Mouse (Mus musculus): ENCODE measurements around the gene Acacb.
A peak's percentile ranks its signal among the peaks of the same experiment; 100 is the strongest.

Gene Acacb

DNA sequence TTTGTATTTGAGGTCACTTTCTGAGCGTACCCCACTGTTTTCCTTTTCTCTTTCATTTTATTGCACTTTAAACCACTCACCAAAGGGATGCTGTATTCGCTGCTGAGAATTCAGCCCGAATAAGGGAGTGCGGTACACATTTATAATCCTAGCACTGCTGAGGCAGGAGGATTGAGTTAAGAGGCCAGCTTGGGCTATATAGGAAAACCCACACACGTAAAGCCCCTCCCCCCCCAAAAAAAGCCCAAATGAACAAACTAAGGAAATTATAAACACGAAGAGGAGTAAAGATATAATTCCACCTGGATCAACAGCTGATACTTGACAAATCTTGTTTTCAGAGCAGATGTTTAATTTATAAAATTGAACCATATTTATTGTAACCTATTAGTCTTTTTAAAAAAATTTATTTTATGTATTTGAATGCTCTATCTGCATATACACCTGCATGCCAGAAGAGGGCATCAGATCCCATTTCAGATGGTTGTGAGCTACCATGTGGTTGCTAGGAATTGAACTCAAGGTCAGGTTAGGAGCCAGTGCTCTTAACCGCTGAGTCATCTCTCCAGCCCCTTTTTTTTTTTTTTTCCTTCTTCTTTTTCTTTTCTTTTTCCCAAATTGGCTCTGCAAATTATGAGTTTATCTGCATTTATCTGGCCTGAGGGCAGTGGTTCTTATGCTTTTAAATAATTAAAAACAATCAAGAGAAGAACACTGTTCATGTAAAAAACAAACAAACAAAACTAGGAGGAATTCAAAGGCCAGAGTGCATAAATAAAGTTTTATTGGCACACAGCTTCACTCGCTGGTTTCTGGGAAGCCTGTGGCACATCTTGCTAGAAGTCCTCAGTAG is 30.4 kb downstream of the Acacb start:
- DNase-seq: no peak

DNA sequence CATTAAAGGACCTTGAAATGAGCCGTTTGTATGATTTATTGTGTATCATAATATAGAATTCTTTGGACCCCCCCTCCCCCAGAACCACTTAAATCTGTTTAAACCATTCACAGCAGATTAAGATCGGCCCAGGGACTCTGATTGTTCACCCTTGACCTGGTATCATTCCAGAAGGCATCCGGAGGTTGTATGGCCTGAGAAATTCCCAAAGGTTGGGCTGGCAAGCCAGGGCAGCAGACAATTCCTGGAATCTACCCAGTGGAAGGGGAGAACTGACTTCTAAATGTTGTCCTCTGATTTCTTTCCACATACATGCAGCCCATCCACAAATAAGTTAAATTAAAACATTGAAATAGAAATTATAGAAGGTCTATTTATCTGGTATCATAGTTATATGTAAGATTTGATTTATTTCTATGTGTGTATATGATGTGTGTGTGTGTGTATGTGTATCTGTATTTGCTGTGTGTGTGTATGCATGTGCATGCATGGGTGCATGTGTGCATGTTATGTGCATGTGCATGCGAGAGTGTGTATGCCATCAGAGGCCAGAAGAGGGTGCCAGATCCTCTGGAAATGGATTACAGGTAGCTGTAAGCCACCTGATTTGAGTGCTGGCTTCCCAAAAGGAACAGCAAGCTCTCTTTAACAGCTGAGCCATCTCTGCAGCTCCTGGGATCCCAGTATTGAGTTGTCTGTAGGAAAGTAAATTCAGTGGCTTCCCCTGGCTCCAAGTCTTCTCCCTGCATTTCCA is 31.8 kb downstream of the Acacb start:
- no peak for DNase-seq

DNA sequence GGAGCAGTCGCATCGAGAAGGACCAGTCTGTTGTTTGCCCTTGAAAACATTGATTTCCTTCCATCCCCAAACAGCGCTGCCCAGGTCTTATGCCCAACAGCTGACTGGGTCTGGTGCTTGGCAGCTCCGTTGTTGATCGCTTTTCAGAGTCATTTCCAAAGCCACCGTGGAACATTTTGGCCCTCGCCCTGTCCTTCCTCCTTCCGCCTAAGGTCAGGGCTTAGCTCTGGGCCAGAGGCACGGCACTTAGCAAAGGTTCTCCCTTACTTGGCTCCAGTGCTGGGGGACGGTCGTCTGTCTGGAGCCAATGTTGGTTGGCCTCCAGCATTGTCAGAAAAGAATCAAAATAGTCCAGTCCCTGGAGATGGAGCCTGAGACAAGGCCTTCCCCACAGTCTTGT is 33.2 kb downstream of the Acacb start:
- no peak for DNase-seq

DNA sequence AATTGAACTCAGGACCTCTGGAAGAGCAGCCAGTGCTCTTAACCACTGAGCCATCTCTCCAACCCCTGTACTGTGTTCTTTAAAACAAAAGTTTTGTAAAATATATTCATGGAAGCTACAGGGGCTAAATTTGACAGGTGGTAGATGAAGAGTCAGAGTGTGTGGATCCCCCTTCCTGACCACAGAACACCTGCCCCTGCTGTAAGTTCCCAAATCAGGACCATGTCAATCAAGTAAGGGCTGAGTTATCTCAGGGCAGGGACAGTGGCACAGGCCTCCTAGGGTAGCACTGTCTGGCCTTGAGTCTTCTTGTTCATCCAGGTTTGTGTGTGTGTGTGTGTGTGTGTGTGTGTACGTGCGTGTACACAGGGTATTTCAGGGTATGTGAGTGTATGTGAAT is 37.2 kb downstream of the Acacb start:
- no peak for DNase-seq

DNA sequence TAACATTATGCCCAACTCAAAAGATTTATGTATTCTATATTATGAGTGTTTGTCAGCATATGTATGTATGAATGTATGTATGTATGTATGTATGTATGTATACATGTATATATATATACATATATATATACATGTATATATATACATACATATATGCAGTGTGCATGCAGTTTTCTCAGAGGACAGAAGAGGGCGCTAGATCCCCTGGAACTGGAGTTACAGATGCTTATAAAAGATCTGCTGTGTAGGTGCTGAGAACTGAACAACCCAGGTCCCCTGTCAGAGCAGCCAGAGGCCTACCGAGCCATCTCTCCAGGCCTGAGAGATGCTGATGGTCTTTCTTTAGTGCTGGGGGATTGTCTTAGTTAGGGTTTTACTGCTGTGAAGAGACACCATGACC is 40.8 kb downstream of the Acacb start:
- DNase-seq: no peak

DNA sequence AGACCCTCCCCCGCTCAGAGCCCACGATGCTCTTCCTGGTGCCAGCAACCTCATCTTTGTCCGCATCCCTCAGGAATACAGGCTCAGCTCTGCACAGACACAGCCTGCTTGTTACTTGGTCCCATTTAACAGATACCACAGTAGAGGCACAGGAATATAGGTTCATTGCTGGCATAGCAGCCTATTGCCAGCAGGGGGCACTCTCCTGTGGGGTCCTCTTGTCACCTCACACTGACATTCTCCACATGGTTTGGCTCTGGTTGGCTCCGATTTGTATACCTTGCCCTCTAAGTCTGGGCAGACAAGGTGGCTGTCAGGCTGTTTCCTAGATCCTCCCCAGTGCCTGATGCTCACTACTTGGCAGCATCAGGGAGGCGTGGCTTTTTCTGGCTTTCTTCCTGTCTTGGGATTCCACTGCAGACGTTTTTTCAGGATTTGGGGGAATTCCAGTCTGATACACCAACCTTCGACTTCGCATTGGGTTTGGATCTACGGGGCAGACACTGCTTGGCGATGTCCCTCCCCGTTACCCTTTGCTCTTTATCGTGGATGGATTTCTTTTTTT is 42.6 kb downstream of the Acacb start:
- DNase-seq: no peak

DNA sequence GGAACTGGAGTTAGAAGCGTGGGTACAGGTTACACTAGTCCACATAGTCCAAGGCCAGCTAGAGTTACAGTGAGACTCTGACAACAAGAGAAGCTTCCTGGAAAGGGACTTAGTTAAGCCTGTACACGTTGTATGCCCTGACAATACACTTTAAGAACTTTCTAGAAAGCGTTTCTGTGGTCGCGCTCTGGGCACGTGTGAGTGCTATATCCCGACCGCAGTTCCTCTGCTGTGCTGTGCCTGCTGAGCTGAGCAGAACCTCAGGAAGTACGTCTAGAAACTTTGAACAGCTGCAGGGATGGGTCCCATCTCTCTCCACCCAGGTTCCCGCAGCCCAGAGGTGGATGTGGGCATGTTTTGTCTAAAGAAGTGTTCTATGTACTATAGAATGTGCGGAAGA is 47.8 kb downstream of the Acacb start:
- DNase-seq: peak; percentile 49

DNA sequence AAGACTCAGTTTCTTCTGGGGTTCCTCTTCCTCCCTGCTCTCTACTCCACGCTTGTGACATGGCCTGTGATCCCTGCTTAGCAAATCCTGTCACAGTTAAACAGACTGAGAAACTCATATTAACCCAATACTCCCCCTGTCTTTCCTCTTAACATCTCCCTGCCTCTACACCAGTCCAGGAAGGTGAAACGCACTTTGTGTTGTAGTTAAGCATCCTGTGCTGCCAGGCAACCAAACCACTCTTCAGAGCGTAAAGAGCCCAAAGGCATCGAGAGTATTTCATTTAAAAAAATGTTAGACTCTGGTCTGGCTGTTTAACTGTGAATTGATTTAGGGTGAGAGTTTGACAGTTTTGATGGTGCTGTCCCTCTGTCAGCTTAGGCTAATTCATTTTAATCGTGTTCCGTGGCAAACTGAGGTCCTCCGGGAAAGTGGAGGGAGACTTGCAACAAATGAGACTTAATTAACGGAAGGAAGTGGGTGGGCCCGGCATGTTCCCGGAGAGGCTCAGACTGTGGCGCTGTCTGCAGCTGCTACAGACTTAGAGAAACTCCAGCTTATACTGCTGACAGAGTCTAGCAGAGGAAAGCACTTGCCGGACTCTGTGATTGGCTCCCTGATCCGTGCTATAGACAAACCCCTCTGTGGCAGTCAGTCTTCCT is 52.9 kb downstream of the Acacb start:
- peak; percentile 61 for DNase-seq

DNA sequence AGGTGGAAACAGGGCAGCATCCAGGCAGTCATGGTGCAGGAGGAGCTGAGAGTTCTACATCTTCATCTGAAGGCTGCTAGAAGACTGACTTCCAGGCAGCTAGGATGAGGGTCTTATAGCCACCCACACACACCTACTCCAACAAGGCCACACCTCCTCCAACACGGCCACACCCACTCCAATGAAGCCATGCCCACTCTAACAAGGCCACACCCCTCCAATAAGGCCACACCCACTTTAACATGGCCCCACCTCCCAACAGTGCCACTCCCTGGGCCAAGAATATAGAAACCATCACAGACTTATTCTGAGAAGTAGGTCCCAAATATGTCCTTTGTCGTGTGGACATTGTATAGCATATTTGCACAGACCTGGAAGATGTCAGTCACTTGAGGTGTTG is 59.8 kb downstream of the Acacb start:
- DNase-seq: no peak

DNA sequence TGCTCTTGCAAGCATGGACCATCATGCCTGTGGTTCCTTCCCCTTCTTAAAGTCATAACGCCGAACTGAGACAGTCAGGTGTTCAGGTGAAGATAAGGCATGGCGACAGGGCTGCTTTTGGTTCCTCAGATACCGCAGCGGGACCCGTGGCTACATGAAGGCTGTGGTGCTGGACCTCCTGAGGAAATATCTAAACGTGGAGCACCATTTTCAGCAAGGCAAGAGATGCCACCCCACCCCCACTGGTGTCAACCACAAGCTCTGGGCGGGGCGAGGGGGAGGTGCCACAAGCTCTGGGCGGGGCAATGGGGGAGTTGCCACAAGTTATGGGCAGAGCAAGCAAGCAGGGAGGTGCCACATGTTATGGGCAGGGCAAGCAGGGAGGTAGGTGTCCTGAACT is 66.8 kb downstream of the Acacb start:
- DNase-seq: peak; percentile 64

DNA sequence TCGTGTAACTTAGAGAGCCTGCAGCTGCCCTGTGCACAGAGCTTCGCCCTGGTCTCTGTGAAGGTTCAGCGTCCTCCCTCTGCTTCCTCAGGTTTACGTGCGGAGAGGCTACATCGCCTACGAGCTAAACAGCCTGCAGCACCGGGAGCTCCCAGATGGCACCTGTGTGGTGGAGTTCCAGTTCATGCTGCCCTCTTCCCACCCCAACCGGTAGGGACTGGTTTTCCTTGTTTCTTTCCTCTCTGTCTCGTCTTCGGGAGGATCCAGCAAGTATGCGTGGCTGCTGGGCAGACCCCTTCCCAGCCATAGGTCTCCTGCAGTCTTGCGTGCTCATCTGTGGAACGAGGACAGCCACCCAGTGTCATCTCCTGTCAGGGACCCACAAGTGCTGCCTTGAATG is 72.4 kb downstream of the Acacb start:
- DNase-seq: no peak

DNA sequence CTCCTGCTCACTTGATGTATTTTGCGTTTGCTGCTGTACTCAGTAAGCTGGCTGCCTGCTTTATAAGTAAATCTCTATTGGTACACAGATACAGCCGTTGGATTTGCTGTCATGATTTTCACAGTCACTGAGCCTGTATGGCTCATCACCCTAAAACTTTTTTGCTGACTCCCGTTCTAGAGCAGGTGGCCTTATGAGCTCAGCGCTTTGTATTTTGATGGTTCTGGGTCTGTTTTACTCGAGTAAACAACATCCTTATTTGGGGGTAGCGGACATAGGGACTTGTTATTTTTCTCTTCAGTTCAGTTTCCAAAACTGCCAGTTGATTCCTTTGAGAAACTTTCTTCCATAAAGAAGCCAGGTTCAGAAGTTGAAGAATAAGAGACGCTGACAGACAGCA is 79.7 kb downstream of the Acacb start:
- DNase-seq: no peak

DNA sequence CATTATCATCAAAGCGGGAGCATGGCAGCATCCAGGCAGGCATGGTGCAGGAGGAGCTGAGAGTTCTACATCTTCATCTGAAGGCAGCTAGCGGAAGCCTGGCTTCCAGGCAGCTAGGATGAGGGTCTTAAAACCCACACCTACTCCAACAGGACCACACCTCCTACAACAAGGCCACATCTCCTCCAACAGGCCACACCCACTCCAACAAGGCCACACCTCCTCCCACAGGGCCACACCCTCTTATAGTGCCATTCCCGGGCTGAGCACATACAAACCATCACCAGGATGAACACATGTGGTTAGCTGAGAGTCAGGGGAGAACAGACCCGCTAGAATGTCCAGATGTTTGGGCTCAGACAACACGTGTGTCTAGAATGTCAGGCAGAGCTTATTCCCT is 82.6 kb downstream of the Acacb start:
- no peak for DNase-seq

DNA sequence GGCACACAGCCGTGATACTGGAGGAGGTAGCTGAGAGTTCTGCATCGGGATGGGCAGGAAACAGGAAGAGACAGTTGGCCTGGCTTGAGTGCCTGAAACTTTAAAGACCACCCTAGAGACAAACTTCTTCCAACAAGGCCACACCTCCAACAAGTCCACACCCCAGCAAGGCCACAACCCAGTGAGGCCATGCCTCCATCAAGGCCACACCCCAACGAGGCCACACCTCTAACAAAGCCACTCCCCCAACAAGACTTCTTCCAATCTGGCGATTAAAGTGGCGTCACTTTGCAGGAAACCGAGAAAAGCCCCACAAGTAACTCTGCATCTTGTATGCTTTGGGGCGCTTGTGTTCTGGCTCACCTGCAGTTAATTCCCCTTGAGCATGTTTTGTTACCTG is 92.6 kb downstream of the Acacb start:
- DNase-seq: no peak

DNA sequence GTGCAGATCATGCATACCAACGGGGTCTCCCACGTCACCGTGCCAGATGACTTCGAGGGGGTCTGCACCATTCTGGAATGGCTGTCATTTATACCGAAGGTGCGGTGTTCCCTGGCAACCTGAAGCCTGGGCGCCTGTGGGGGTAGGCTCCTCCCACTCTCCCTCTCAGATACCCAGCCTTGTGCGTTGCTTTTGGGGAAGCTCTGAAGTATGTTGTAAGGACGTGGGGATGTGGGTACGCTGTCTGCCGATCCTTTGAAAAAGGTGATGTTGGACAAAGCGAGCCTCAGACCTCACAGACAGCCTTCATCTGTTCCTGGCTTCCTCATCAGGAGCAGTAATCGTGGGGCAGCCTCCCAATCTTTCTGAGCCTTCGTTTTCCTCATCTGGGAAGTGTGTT is 93.4 kb downstream of the Acacb start:
- DNase-seq: no peak

DNA sequence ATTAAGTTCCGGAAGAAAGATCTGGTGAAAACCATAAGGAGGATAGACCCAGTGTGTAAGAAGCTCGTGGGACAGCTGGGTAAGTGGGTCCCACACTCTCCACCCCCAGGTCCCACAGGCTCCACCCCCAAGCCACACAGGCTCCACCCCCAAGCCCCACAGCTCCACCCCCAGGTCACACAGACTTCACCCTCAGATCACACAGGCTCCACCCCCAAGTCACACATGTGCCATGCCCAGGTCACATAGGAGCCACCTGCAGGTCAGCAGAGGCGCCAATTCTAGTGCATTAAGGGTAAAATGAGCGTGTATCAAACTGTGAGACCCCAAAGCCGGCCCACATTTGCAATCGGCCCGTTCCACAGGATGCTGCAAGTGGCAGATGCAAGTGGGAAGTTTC is 100.1 kb downstream of the Acacb start:
- no peak for DNase-seq

DNA sequence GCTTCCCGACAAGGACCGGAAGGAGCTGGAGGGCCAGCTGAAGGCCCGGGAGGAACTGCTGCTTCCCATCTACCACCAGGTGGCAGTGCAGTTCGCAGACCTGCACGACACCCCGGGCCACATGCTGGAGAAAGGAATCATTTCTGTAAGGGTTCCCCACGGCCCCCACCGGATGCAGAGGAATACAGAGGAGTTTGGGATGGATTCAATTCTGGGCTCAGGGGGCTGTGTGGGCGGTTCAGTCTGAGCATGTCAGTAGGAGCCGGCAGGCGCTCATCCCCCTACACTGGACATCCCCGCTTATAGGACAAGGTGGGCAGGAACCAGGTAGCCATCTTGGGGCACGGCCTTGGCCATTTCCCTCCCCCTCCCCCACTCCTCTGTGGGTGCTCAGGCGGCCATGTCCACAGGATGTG is 101.8 kb downstream of the Acacb start:
- peak; percentile 73 for DNase-seq

DNA sequence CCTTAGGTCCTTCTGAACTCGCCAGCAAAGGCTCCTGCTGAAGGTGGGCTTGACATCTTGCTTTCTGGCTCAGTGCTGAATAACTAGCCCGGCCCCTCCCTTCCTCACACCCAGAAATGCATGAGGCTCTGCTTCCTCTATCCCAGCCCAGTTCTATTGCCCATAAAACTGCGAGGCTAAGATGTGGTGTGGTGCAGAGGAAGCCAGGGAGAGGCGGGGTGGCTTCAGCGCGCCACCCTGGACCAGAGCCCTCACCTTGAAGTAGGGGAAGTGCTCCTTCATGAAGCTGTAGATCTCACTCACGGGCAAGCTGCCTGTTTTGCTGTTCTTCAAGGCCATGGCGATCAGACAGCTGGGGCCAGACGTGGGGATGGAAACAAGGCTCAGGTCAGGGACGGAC is 113.2 kb downstream of the Acacb start:
- DNase-seq: no peak

DNA sequence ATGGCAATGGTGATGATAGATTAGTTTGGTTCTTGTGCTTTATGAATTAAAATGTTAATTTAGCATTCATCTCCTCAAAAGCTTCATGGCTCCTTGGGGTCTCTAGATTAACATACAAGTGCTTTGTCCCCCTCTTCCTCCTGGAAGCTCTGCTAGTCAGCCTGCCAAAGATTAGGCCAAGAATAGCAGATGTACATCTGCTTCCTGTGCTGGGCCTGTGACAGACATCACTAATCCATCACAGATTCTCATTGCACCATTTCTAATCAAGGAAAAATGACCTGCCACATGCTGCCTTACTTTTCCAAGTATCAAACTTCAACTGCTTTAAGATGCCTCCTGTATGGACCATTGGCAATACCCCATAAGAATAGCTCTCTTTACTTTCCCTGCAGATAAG is 115.2 kb downstream of the Acacb start:
- DNase-seq: no peak

DNA sequence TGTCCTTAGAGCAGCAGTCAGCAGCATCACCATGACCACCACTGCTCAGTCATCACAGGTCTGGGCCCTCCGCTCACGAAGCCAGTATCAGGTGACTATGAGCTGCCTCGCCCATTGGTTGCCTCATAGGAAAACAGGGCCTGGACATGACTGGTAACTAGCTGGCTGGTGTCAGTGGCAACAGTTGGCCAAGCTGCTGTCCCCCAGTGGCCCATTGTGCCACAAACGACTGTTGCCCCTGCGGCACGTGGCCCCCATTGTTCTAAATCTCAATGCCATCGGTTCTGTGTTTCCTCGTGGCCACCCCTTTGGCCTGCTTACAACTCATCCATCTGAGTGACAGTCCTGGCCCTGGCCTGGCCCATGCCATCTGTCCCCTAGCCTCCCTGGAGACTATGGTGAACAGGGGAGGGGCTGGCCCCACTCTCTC is 117.7 kb downstream of the Acacb start:
- DNase-seq: no peak

DNA sequence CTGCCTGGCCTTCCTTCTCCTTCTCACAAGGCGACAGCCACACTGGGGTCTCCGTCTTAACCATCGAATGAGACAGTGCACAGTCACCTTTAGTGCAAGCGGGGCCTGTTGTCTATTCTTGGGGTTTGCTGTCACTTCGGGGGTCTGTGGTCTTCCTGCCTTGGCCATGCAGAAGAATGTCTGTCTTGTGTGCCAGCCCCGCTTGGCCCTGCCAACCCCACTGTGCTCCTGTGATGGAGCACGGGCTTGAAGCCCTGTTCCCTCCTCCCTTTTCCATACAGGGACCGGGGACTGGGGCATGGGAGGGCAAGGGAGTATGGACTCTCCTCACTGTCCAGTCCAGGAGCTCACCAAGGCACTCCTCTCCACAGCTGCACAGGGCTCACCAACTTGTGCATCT is 118.5 kb downstream of the Acacb start:
- no peak for DNase-seq

DNA sequence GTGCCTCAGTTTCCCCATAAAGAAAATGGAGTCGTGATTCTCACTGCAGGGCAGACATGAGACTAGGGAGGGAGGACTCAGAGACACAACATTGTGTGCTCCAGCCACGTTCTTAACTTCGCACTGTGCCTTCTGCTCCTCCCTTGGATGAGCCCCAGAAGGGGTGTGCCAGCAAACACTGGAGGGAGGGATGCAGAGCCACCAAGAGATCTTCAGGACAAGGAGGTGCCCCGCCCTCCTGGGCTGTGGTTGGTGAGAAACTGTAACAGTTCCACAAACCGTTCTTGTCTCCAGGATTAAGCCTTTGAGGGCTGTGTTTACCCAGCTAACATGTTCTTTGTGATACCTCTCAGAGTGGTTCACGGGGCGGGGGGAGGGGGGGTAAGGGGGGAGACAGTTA is 122.3 kb downstream of the Acacb start:
- DNase-seq: no peak

DNA sequence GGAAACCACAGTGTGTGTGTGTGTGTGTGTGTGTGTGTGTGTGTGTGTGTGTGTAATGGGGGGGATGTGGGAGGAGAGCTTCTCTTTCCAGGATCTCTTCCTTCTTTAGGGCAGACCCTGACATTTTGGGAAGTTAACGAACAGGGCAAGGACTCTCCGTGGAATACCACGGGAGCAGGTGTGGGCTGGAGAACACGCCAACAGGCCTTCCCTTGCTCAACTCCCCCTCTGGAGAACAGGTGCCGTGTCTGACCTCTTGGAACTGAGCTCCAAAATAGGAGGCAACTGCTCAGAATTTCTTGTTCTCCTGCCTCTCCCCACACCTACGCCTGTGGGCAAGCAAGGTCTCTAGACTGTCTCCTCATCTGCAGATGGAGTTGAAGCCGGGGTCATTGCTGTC is 123.2 kb downstream of the Acacb start:
- no peak for DNase-seq

DNA sequence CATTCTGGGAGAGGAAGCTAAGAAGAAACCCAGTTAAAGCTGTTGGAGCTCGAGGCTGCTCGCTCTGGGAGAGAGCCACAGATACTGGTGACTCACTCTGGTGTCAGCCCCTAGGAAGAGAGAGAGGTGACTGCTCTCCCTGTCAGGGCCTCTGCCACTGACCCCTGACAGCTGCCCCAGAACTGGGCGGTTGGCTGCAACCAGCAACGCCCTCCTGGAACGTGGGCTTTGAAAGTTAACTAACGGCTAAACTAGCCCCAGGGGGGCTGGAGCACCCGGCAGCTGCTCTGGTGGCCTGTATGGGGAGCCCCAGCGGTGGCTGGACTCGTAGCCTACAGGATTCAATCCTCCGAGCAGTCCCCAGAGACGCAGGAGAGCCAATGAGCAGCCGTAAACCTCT is 123.6 kb downstream of the Acacb start:
- no peak for DNase-seq
